Mouse (Mus musculus) liver, embryonic 14.5 days (tissue): ENCODE results near the gene Gm10837. TPM values are rescaled to one million over a fixed set of nuclear protein-coding genes. Genes with fewer than 3 reads are reported as not detected.

Experiments used
- ATAC-seq: fragments of 200-750 bp; cut with Nextera tagmentation; 2 replicates; pipeline ENCODE4 v1.8.0; 2017; ENCODE audit warnings: moderate number of reproducible peaks, mild to moderate bottlenecking, moderate library complexity; ENCODE audit not compliant: insufficient read depth
- DNase-seq, 3 experiments: peaks; one replicate each; pipeline ENCODE4 v3.0.0-alpha.2; 2012 to 2013; ENCODE audit warnings: low read depth in 3 of 3, low spot score in 3 of 3
- H3K27ac ChIP-seq: fragments of 300-500 bp; sonication (generic); 2 replicates; pipeline ENCODE4 v1.5.1; 2014; ENCODE audit warnings: moderate library complexity, mild to moderate bottlenecking, control low read depth, inconsistent platforms
- H3K27me3 ChIP-seq: fragments of 300-500 bp; sonication (generic); 2 replicates; pipeline ENCODE4 v1.6.1; 2014; ENCODE audit warnings: mild to moderate bottlenecking, low read length, moderate library complexity; ENCODE audit not compliant: control insufficient read depth, insufficient read depth
- H3K36me3 ChIP-seq: fragments of 300-500 bp; sonication (generic); replicated peaks from 2 replicates; pipeline ENCODE4 v1.6.1; 2014; ENCODE audit warnings: low read depth; ENCODE audit not compliant: control insufficient read depth, insufficient read depth
- H3K4me1 ChIP-seq, 2 experiments: fragments of 200-500 bp in 1 of 2; fragments of 300-500 bp in 1 of 2; sonication (generic) in 1 of 2; replicated peaks; 2 replicates each; pipeline ENCODE4 v1.6.1; 2012 to 2014; ENCODE audit warnings: antibody characterized with exemption in 1 of 2, inconsistent platforms in 1 of 2, low read length in 1 of 2; ENCODE audit not compliant: control insufficient read depth in 2 of 2, insufficient read depth in 2 of 2
- H3K4me2 ChIP-seq: fragments of 300-500 bp; sonication (generic); 2 replicates; pipeline ENCODE4 v1.6.1; 2014; ENCODE audit warnings: low read depth, mild to moderate bottlenecking, control low read depth, moderate library complexity
- H3K4me3 ChIP-seq, 2 experiments: fragments of 200-500 bp in 1 of 2; fragments of 300-500 bp in 1 of 2; sonication (generic) in 1 of 2; 2 replicates each; pipeline ENCODE4 v1.5.1; 2012 to 2014; ENCODE audit warnings: low read depth in 2 of 2, low read length in 2 of 2, mild to moderate bottlenecking in 2 of 2, control low read depth in 1 of 2, inconsistent platforms in 1 of 2, moderate library complexity in 1 of 2; ENCODE audit not compliant: insufficient read depth in 1 of 2
- H3K9ac ChIP-seq: fragments of 300-500 bp; sonication (generic); replicated peaks from 2 replicates; pipeline ENCODE4 v1.6.1; 2014; ENCODE audit warnings: mild to moderate bottlenecking, control low read depth, moderate library complexity
- H3K9me3 ChIP-seq: fragments of 300-500 bp; sonication (generic); 2 replicates; pipeline ENCODE4 v1.6.1; 2016; ENCODE audit warnings: low read length, mixed read lengths; ENCODE audit not compliant: control insufficient read depth
- CTCF ChIP-seq: IDR thresholded peaks from 2 replicates; pipeline ENCODE4 v1.5.1; 2016; ENCODE audit warnings: antibody characterized with exemption, low read depth, control low read depth
- EP300 ChIP-seq: IDR thresholded peaks from 2 replicates; pipeline ENCODE4 v1.6.1; 2016; ENCODE audit warnings: antibody characterized with exemption, low read depth
- WGBS: fragments of 180-500 bp; shearing (Covaris S2); extraction: QIAGEN DNeasy Blood & Tissue Kit; methylation state at CpG from one replicate; pipeline ENCODE4 v1.1.7; 2014; ENCODE audit not compliant: insufficient replicate concordance; 5-methylcytosine and 5-hydroxymethylcytosine counted together
- polyA plus RNA-seq, 2 experiments: library from polyadenylated mRNA; depleted of rRNA in 1 of 2; stranded (reverse) in 1 of 2; unstranded in 1 of 2; fragments of >200 nt; fragmentation: Nextera tagmentation in 1 of 2; extraction: Ambion mirVana in 1 of 2; gene quantifications; 2 replicates each; pipeline versions ENCODE4 v1.2.1 to v1.2.3; 2012 to 2014

The Gm10837 gene
- polyA plus RNA-seq, 2 experiments, result not detected

DNA sequence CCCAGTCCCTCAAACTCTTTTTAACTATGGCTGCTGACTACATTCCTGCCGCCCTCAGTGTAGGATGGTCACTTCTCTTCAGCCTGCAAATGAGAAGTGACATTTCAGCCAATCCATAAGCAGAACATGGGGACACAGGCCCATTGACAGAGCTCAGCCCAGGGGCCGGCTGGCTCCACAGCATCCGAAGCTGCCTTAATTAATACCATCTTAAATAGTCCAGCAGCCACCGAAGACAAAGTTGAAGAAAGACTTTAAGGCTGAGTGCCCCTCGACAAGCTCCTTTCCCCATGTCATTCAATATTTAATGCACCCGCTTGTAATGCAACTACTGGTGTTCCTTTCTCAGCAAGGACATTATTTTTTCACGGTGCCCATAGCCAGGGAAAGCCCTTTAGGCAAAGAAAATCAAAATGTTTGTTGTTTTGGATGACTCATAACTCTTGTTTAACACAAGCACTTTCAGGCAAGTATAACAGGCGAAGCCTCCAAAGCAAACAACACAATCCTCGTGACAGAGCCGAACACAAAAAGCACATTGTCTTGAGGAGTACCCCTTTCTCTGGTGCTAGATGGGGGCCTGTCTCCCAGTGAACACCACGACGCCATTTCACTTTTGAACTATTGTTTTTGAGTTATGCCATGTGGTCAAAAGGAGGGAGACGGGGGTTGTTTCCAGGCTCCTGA lies 37.5 kb upstream of the Gm10837 start:
- no peak overlapping the region for H3K27ac ChIP-seq
- H3K4me3 ChIP-seq, result no peak overlapping the region
- no peaks in the 10 kb centered on the region for H3K4me1 ChIP-seq
- H3K9ac ChIP-seq, result no peak overlapping the region
- H3K36me3 ChIP-seq, result no peaks in the 10 kb centered on the region
- no peaks in the 10 kb centered on the region for H3K9me3 ChIP-seq
- H3K4me2 ChIP-seq, result no peak overlapping the region
- WGBS, result 40% methylated on average over 13 of the region's 13 CpGs
- TF ChIP-seq CTCF (no peak), EP300 (no peak)
- DNase-seq (no peak), ATAC-seq (no peak)
- H3K27me3 ChIP-seq, result peaks cover 58% of the 10 kb centered on the region

DNA sequence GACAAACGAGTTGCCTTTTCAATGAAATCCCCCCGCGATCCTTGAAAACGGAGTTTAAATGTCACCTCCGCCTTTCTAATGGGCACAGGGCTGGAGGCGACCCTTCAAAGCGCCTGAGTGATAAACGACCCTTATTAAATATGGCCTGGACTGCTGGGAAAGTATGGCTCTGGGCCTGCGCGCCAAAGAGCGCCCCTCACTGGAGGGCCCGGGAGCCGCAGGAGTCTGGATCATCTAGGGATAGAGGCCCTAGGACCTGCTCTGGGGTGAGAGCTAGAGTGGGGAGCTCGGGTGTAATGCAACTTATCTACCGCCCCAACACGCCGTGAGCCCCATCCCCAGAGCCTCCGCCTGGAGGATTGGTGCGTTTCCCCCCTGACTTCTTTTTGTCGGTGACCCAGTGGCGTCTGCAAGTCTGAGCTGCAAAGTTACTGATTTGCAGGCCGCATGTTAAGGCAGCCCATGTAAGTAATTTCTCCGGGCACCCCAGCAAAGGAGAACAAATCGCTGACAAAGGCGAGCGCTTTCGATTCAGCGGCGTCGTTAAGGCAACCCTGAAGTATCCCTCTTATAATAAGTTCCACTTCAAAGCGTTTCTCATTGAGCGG lies 36.9 kb upstream of the Gm10837 start:
- Histone ChIP-seq H3K27me3 (peaks cover 56% of the 10 kb centered on the region), H3K27ac (no peak overlapping the region), H3K9me3 (no peaks in the 10 kb centered on the region), H3K9ac (no peak overlapping the region), H3K36me3 (no peaks in the 10 kb centered on the region), H3K4me1 (no peaks in the 10 kb centered on the region), H3K4me2 (peak overlapping the region; percentile 25; the same call in 1 of the 2 replicates), H3K4me3 (no peak overlapping the region; a peak in 1 of 4 replicates)
- WGBS, result 8% methylated on average over 32 of the region's 32 CpGs
- no peak for DNase-seq
- ATAC-seq, result no peak
- 0 out of 2 replicates have a peak, but pooled peaks have one; percentile 14 for TF ChIP-seq CTCF
- no peak for TF ChIP-seq EP300

DNA sequence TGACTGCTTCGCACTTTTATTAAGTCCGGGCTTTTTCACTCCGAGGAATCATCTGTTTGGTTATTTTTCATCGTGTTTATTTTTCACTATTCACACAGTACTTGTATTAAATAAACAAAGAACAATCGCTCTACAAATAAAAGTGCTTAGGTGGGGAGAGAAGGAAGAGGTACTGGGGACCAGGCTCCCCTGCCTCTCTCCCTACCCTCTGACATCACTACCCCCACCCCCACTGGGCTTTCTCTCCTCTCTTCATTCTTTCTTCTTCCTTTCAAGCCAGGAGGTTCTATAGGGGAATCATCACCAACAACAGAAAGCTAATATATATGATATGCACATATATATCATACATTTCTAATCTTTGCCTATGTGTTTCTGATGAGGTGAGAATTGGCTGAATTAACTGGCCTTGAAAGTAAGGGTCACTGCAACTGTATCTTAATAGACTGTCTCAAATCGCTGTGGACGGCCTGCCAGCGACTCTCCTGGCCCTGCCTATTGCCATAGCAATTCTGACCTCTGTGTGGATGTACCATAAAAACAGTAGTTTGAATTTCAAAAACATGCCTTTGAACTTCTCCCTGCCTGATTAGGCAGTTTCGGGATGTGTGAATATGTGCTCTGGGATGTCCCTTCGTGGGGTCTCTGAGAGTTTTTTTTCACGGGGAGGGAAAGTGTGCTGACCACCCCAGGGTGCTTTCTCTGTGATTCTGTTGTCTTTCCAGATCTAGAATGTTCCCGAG lies 36.2 kb upstream of the Gm10837 start:
- H3K27me3 ChIP-seq, result peaks cover 53% of the 10 kb centered on the region
- H3K9ac ChIP-seq, result no peak overlapping the region
- ATAC-seq (no peak), DNase-seq (no peak)
- no peaks in the 10 kb centered on the region for H3K36me3 ChIP-seq
- no peaks in the 10 kb centered on the region for H3K9me3 ChIP-seq
- no peaks in the 10 kb centered on the region for H3K4me1 ChIP-seq
- H3K4me3 ChIP-seq, result no peak overlapping the region
- H3K27ac ChIP-seq, result no peak overlapping the region
- TF ChIP-seq CTCF, result no peak
- no peak for TF ChIP-seq EP300
- H3K4me2 ChIP-seq, result peak overlapping the region; percentile 25; the same call in 1 of the 2 replicates
- 17% methylated on average over 12 of the region's 12 CpGs for WGBS

DNA sequence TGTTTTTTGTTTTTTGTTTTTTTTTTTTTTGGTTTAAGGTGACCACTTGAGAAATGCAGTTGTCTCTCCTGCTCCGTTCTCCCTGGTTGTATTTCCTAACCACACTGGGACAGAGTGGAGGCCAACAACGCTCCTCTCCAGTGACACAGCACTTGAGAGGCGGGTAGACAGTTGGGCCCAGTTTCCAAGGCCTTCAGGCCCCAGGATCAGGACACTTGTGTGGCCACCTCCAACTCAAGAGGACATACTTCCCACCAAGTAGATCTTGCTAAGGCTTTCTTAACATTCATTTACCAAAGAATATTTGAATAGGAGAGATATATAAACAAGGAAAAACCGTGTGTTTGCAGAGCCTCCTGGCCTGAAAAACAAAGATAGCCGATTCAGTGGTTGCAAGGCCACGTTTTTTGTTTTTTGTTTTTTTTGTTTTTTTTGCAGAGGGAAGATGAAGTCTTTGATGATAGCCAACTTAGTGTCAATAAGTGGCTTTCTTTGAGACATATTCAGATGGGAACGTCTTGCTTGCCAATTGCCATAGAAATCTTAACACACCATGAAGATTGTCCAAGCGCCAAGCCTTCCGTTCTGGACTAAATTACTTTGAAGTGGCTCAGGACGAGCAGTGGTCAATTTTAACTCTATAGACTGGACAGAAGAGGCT lies 35.4 kb upstream of the Gm10837 start:
- Histone ChIP-seq H3K9me3 (no peaks in the 10 kb centered on the region), H3K4me1 (no peaks in the 10 kb centered on the region), H3K36me3 (no peaks in the 10 kb centered on the region), H3K4me3 (no peak overlapping the region), H3K27ac (no peak overlapping the region), H3K27me3 (peaks cover 45% of the 10 kb centered on the region), H3K4me2 (no peak overlapping the region), H3K9ac (no peak overlapping the region)
- ATAC-seq (no peak), DNase-seq (no peak)
- WGBS, result 54% methylated on average over 10 of the region's 10 CpGs
- TF ChIP-seq CTCF (no peak), EP300 (no peak)
